Mouse (Mus musculus): ENCODE measurements around the gene Mettl2. TPM values are rescaled to one million over a fixed set of nuclear protein-coding genes. Genes with fewer than 3 reads are reported as not detected.
A peak's percentile ranks its signal among the peaks of the same experiment; 100 is the strongest.
"Not testable (repeated sequence)": the region's sequence is repeated elsewhere in the genome, so short reads cannot be mapped to it uniquely, and the experiment has no call there.

Mettl2 gene
- total RNA-seq (2022), result 10 to 100 TPM; 16.1 to 20.9 (median 18.3) TPM

GRCm38 (mm10) chr11:105125735-105126519, at the start of gene Mettl2:
Gene Mettl2, plus strand, starts transcription at chr11:105126425.
- DNase-seq (ENCODE audit: low spot score in 2 of 2), result peak; percentile 67 to 73

GRCm38 (mm10) chr11:105112448-105112847, 13.8 kb upstream of the Mettl2 start:
- DNase-seq (ENCODE audit: low spot score in 2 of 2), result not testable (repeated sequence)

GRCm38 (mm10) chr11:105117814-105118213, 8.4 kb upstream of the Mettl2 start:
- DNase-seq (ENCODE audit: low spot score in 2 of 2), result no peak

- no peak for DNase-seq (ENCODE audit: low spot score in 2 of 2)
Measured at GRCm38 (mm10) chr11:105120551-105121061, 5.6 kb upstream of the Mettl2 start.

GRCm38 (mm10) chr11:105121792-105122191, 4.4 kb upstream of the Mettl2 start:
- DNase-seq (ENCODE audit: low spot score in 2 of 2), result not testable (repeated sequence)

- DNase-seq (ENCODE audit: low spot score in 2 of 2), result no peak
Measured at GRCm38 (mm10) chr11:105123986-105124385, 2.2 kb upstream of the Mettl2 start.

- DNase-seq (ENCODE audit: low spot score in 2 of 2), result no peak
Measured at GRCm38 (mm10) chr11:105126520-105127029, 350 bp downstream of the Mettl2 start.

GRCm38 (mm10) chr11:105135692-105136091, 9.5 kb downstream of the Mettl2 start:
- no peak for DNase-seq (ENCODE audit: low spot score in 2 of 2)

GRCm38 (mm10) chr11:105137255-105137654, 11.0 kb downstream of the Mettl2 start:
- not testable (repeated sequence) for DNase-seq (ENCODE audit: low spot score in 2 of 2)

GRCm38 (mm10) chr11:105140512-105140911, 14.3 kb downstream of the Mettl2 start:
- DNase-seq (ENCODE audit: low spot score in 2 of 2), result not testable (repeated sequence)

GRCm38 (mm10) chr11:105141115-105141514, 14.9 kb downstream of the Mettl2 start:
- no peak for DNase-seq (ENCODE audit: low spot score in 2 of 2)

- DNase-seq (ENCODE audit: low spot score in 2 of 2), result no peak
Measured at GRCm38 (mm10) chr11:105143564-105143963, 17.3 kb downstream of the Mettl2 start.

- no peak for DNase-seq (ENCODE audit: low spot score in 2 of 2)
Measured at GRCm38 (mm10) chr11:105144084-105144483, 17.9 kb downstream of the Mettl2 start.

GRCm38 (mm10) chr11:105144508-105145210, 18.4 kb downstream of the Mettl2 start:
- DNase-seq (ENCODE audit: low spot score in 2 of 2), result no peak

GRCm38 (mm10) chr11:105145211-105145610, 19.0 kb downstream of the Mettl2 start:
- DNase-seq (ENCODE audit: low spot score in 2 of 2), result no peak

GRCm38 (mm10) chr11:105146593-105146992, 20.4 kb downstream of the Mettl2 start, which contains the start of gene Gm10842:
Gene Gm10842, plus strand, starts transcription at chr11:105146893.
- no peak for DNase-seq (ENCODE audit: low spot score in 2 of 2)

GRCm38 (mm10) chr11:105149353-105149752, 23.1 kb downstream of the Mettl2 start:
- DNase-seq (ENCODE audit: low spot score in 2 of 2), result no peak

- no peak for DNase-seq (ENCODE audit: low spot score in 2 of 2)
Measured at GRCm38 (mm10) chr11:105149766-105150165, 23.5 kb downstream of the Mettl2 start.

GRCm38 (mm10) chr11:105150691-105151090, 24.5 kb downstream of the Mettl2 start:
- no peak for DNase-seq (ENCODE audit: low spot score in 2 of 2)

GRCm38 (mm10) chr11:105151226-105152016, 25.2 kb downstream of the Mettl2 start:
- DNase-seq (ENCODE audit: low spot score in 2 of 2), result no peak

GRCm38 (mm10) chr11:105152017-105152300, 25.7 kb downstream of the Mettl2 start:
- no peak for DNase-seq (ENCODE audit: low spot score in 2 of 2)

Measured in left cerebral cortex, adult 8-10 months (tissue).